Mouse (Mus musculus) cerebellum, postnatal 25 days (tissue): ENCODE data around the gene Scel.
A peak's percentile ranks its signal among the peaks of the same experiment; 100 is the strongest.
"Not testable (repeated sequence)": the region's sequence is repeated elsewhere in the genome, so short reads cannot be mapped to it uniquely, and the experiment has no call there.

Experiments used
- DNase-seq, 2 experiments: peaks; one replicate each; pipeline ENCODE4 v3.0.0; 2021; ENCODE audit warnings: mixed read lengths in 2 of 2

Scel gene

GRCm38 (mm10) chr14:103512802-103513472 lies at the start of gene Scel:
Scel (plus strand) TSS chr14:103513342.
- peak in 1 of 2 experiments; percentile 12 for DNase-seq

GRCm38 (mm10) chr14:103468691-103469463 lies 44.3 kb upstream of the Scel start:
- DNase-seq, result no peak

- peak; percentile 62 to 73 for DNase-seq
These were observed 43.6 kb upstream of the Scel start for GRCm38 (mm10) chr14:103469464-103470015.

GRCm38 (mm10) chr14:103471074-103471778 lies 41.9 kb upstream of the Scel start:
- DNase-seq, result no peak

GRCm38 (mm10) chr14:103471806-103472553 lies 41.2 kb upstream of the Scel start:
- peak; percentile 82 to 91 for DNase-seq

DNA sequence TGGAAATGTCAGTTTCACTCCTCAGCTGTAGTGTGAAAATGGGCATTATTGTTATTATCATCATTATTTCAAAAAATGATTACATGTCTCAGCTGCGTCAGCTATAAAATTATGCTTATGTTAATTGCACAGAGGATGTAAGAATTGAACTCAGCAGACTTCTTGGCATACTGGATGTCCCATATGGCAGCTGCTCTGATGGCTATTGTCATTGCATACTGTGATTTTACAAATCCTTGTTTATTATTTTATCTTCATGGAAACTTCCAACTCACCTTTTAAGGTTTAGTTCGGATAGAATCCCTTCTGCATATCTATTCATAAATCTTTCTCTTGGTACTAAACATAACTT lies 40.6 kb upstream of the Scel start:
- no peak for DNase-seq

GRCm38 (mm10) chr14:103475312-103475711 lies 37.8 kb upstream of the Scel start:
- DNase-seq, result no peak

DNA sequence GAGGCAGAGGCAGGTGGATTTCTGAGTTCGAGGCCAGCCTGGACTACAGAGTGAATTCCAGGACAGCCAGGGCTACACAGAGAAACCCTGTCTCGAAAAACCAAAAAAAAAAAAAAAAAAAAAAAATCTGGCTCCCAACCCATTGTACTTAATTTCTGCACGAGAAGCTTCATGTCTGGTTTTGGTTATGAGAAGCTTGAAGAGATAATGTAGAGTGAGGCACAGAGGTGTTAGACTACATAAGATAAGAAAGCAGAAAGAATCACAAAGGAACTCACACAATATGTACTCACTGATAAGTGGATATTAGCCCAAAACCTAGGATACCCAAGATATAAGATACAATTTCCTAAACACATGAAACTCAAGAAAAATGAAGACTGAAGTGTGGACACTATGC lies 36.9 kb upstream of the Scel start:
- not testable (repeated sequence) for DNase-seq

DNA sequence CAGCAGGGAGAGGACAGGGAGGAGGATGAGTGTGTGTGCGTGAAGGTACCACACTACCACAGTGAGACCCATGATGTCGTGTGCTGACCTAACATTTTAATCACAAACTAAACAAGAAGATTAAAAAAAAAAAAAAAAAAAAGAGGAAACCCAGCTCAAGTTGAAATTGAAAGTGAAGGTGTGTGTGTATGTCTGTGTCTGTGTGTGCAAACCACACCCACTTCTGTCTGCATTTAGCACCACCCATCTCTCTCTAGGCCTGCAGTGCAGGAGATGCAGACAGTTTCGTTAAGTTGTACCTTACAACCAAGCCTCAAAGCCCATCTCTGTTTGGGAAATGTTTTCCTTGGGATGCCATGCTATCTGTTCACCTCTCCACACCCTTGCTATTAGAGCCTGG lies 35.9 kb upstream of the Scel start:
- DNase-seq, result no peak

- DNase-seq, result no peak
These were observed 35.2 kb upstream of the Scel start for GRCm38 (mm10) chr14:103477959-103478358.

DNA sequence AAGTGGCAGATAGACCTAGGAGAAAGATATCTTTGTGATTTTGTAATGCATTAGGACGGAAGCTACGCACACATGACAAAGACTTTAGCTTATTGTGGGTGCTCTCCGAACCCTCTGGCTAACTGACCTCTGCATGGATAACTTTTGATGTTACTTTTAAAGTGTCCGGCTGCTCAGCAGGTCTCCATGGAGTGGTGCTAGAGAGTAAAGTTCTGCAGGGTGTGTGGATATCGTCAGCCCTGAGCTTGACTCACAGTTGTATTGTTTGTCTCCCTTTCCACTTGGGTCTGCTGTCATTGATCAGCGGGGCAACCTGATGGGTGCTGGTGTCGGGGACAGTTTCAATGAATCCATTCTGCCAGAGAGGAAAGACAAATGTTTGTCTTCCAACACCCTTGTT lies 33.7 kb upstream of the Scel start:
- DNase-seq, result no peak

DNA sequence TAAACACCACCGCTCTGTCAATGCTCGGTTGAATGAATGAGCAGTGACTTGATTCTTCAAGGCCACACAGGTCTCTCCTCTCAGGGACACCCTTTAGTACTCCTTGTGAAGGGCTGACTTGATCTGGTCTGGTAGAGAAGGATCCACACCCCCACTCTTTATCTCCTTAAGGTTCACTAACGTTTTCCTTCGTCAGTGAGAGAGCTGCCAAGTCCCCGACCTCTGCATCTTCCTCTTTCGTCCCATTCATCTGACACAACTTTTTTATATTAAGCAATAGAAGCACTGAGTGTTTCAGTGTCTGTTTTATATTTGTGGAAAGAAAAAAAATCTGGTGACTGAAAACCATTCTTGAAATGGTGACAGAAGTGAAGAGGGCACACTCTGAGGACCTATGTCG lies 31.6 kb upstream of the Scel start:
- no peak for DNase-seq

GRCm38 (mm10) chr14:103485671-103486070 lies 27.5 kb upstream of the Scel start:
- DNase-seq, result no peak

DNA sequence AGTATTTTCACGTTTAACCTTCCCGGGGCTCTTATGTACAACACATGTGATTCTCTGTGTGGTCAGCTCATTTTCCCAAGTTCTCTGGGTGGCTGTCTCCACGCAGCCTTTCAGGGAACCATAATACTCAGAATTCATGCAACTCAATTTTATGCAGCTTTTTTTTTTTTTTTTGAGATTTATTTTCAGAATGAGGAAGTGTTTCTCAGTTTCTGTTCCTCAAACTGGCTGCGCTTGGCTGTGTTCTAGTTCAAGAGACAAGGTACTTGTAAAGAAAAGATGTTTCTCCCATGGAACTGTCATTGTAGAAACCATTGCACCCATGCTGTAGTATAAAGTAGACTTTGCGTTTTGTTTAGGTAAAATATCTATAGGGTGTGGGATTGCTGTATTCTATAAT lies 26.2 kb upstream of the Scel start:
- no peak for DNase-seq

DNA sequence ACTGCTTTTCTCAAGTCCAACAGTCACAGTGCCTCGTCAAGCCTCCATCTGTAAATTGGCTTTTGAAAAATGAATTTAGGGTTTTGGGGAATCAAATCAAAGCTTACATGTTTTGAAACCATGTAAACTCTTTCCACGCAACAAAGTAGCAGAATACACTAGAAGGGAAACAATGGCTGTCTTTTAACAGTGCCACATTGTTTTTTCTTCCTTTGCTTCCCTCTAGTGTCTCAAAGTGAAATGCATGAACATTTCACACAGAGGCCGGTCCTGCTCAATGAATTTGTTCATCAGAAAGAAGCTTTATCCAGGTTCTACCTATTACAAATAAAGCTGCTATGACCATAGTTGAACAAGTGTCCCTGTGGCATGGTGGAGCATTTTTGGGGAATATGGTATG lies 24.5 kb upstream of the Scel start:
- no peak for DNase-seq

DNA sequence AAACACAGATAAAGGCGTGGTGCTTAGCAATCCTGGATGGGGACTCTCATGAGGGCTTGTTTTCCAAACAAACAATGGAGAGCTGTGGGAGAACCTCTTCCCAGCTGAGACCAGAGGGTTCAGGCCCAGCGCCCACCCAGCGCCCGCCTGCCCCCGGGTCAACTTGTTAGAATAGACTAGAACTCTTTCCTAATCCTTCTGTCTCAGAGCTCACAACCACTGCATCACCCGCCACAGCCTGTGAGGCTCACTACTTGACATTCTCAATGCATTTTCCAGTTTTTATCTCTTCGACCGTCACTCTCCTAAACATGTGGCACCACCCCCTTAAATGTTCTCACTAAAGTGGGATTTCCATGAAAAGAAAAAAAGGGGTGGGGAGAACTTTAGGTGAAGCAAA lies 14.9 kb upstream of the Scel start:
- DNase-seq, result no peak

GRCm38 (mm10) chr14:103498613-103499012 lies 14.5 kb upstream of the Scel start:
- DNase-seq, result no peak

- no peak for DNase-seq
These were observed 14.1 kb upstream of the Scel start for GRCm38 (mm10) chr14:103499060-103499459.

- DNase-seq, result peak; percentile 28 to 32
These were observed 12.8 kb upstream of the Scel start for GRCm38 (mm10) chr14:103500309-103500708.

DNA sequence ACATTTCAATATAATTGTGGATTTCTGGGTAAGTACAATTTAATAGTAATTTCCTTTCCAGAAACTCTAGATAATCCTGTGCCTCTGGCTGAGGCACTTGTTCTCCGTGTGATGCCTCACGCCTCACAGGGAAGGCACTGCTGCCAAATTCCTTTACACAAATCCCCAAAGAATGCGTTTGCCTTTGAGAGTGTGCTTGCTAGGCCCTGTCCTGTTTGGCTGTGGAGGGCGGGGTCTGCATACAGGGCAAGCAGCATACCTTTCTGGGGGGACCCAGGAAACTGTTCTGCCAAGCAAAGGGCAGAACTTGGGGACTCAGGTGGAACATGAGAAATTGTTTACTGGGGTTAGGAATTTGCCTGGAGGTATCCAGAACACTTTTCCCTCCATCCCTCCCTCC lies 12.2 kb upstream of the Scel start:
- no peak for DNase-seq

- DNase-seq, result peak in 1 of 2 experiments; percentile 8
These were observed 8.6 kb upstream of the Scel start for GRCm38 (mm10) chr14:103504514-103504913.

GRCm38 (mm10) chr14:103509544-103509943 lies 3.6 kb upstream of the Scel start:
- no peak for DNase-seq

GRCm38 (mm10) chr14:103513473-103513811 lies 300 bp downstream of the Scel start:
- DNase-seq, result no peak
